Mouse (Mus musculus) E14TG2a.4 (cell line): ENCODE measurements around the gene Gm11237.
"Not testable (repeated sequence)": the region's sequence is repeated elsewhere in the genome, so short reads cannot be mapped to it uniquely, and the experiment has no call there.

ENCODE experiments used
- H3K27me3 ChIP-seq: 2 replicates; pipeline ENCODE4 v1.6.1; 2014; ENCODE audit warnings: low read length, control low read depth; ENCODE audit not compliant: insufficient read depth
- H3K36me3 ChIP-seq: 2 replicates; pipeline ENCODE4 v1.6.1; 2014; ENCODE audit warnings: low read length, control low read depth; ENCODE audit not compliant: insufficient read depth
- H3K4me1 ChIP-seq: replicated peaks from 2 replicates; pipeline ENCODE4 v1.6.1; 2014; ENCODE audit warnings: low read depth, low read length, control low read depth
- H3K4me3 ChIP-seq: replicated peaks from 2 replicates; pipeline ENCODE4 v1.5.1; 2014; ENCODE audit warnings: mild to moderate bottlenecking, low read length
- H3K9me3 ChIP-seq: 2 replicates; pipeline ENCODE4 v1.6.1; 2014; ENCODE audit warnings: low read length, control low read depth
- CTCF ChIP-seq: conservative IDR thresholded peaks from 2 replicates; pipeline ENCODE4 v1.5.1; 2014; ENCODE audit warnings: low read length
- NANOG ChIP-seq: IDR thresholded peaks from 2 replicates; pipeline ENCODE4 v1.6.1; 2014; ENCODE audit warnings: borderline replicate concordance, low read length, mixed read lengths

Gene Gm11237

DNA sequence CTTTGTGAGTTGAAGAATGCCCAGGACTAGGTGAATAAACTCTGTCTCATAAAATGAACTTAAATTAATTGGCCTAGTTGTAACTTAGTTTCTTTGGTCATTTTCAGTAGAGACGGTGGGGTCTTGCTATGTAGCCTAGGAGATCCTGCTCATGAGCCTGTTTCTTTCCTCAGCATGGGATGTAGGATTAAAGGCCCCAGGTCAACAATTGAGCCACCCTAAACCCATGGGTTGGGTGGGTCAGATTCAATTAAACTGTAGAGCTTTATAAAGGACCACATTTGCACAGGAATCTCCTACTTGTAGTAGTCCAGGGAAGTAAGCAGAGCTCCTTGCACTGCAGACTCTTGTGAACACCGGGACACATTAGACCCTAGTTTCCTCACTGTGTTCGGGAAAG lies at the start of gene Gm11237:
Gm11237 (plus strand) TSS at position 301 of the 400 bp plus-strand sequence.
- not testable (repeated sequence) for H3K36me3 ChIP-seq, H3K27me3 ChIP-seq, H3K9me3 ChIP-seq, H3K4me1 ChIP-seq, H3K4me3 ChIP-seq

DNA sequence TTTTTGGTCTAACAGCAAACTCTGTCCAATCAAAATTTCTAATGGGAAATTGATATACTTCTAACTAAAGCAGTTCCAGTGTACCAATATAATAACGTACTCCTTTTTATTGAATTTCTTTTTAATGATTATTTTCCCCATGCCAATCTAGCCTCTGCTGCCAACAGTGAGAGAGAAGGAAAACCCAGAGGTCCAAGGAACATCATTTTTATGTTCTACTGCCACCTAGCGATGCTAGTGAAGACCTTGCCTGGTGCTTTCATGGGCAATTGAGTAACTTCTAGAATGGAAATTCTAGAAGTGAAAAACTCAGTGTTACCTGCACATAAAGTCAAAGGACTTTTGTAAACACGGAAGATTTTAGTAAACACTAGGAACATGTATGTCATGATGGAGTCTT lies 23.5 kb upstream of the Gm11237 start:
- TF ChIP-seq CTCF = peak; percentile 60
- TF ChIP-seq NANOG = no peak
- Histone ChIP-seq H3K27me3 (no peaks in the 10 kb centered on the region), H3K4me1 (no peaks in the 10 kb centered on the region), H3K9me3 (no peaks in the 10 kb centered on the region), H3K4me3 (no peak overlapping the region), H3K36me3 (no peaks in the 10 kb centered on the region)

DNA sequence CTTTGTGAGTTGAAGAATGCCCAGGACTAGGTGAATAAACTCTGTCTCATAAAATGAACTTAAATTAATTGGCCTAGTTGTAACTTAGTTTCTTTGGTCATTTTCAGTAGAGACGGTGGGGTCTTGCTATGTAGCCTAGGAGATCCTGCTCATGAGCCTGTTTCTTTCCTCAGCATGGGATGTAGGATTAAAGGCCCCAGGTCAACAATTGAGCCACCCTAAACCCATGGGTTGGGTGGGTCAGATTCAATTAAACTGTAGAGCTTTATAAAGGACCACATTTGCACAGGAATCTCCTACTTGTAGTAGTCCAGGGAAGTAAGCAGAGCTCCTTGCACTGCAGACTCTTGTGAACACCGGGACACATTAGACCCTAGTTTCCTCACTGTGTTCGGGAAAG lies 15.2 kb upstream of the Gm11237 start, which contains the start of gene Gm11238:
Gm11238 (plus strand) TSS at position 301 of the 400 bp plus-strand sequence.
- not testable (repeated sequence) for H3K36me3 ChIP-seq, H3K9me3 ChIP-seq, H3K27me3 ChIP-seq, H3K4me1 ChIP-seq, H3K4me3 ChIP-seq

DNA sequence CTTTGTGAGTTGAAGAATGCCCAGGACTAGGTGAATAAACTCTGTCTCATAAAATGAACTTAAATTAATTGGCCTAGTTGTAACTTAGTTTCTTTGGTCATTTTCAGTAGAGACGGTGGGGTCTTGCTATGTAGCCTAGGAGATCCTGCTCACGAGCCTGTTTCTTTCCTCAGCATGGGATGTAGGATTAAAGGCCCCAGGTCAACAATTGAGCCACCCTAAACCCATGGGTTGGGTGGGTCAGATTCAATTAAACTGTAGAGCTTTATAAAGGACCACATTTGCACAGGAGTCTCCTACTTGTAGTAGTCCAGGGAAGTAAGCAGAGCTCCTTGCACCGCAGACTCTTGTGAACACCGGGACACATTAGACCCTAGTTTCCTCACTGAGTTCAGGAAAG lies 15.0 kb downstream of the Gm11237 start, which contains the start of gene Gm11236:
Gm11236 (plus strand) TSS at position 301 of the 400 bp plus-strand sequence.
- H3K27me3 ChIP-seq, H3K4me1 ChIP-seq, H3K36me3 ChIP-seq, H3K4me3 ChIP-seq, H3K9me3 ChIP-seq: not testable (repeated sequence)

DNA sequence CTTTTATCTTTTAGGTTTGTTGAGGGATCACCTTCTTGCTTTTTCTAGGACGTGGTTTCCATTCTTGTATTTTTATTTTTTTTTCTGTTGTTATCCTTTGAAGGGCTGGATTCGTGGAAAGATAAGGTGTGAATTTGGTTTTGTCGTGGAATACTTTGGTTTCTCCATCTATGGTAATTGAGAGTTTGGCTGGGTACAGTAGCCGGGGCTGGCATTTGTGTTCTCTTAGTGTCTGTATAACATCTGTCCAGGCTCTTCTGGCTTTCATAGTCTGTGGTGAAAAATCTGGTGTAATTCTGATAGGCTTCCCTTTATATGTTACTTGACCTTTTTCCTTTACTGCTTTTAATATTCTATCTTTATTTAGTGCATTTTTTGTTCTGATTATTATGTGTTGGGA lies 39.1 kb downstream of the Gm11237 start:
- not testable (repeated sequence) for H3K27me3 ChIP-seq, H3K4me1 ChIP-seq, H3K36me3 ChIP-seq, H3K9me3 ChIP-seq, H3K4me3 ChIP-seq

DNA sequence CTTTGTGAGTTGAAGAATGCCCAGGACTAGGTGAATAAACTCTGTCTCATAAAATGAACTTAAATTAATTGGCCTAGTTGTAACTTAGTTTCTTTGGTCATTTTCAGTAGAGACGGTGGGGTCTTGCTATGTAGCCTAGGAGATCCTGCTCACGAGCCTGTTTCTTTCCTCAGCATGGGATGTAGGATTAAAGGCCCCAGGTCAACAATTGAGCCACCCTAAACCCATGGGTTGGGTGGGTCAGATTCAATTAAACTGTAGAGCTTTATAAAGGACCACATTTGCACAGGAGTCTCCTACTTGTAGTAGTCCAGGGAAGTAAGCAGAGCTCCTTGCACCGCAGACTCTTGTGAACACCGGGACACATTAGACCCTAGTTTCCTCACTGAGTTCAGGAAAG lies 45.3 kb downstream of the Gm11237 start, which contains the start of gene Gm11239:
Gm11239 (plus strand) TSS at position 301 of the 400 bp plus-strand sequence.
- not testable (repeated sequence) for H3K4me1 ChIP-seq, H3K4me3 ChIP-seq, H3K27me3 ChIP-seq, H3K36me3 ChIP-seq, H3K9me3 ChIP-seq
